Mouse (Mus musculus) lung, embryonic 14.5 days (tissue): ENCODE measurements around the gene Hexim2. TPM values are rescaled to one million over a fixed set of nuclear protein-coding genes. Genes with fewer than 3 reads are reported as not detected.

Experiments used
- ATAC-seq: fragments of 200-750 bp; cut with Nextera tagmentation; 2 replicates; pipeline ENCODE4 v1.8.0; 2017; ENCODE audit warnings: mild to moderate bottlenecking, moderate TSS enrichment, moderate library complexity; ENCODE audit not compliant: insufficient read depth
- DNase-seq: peaks from one replicate; pipeline ENCODE4 v3.0.0-alpha.2; 2015
- H3K27ac ChIP-seq: fragments of 300-500 bp; sonication (generic); 2 replicates; pipeline ENCODE4 v1.5.1; 2014; ENCODE audit warnings: low read depth, mild to moderate bottlenecking, moderate library complexity
- H3K27me3 ChIP-seq: fragments of 300-500 bp; sonication (generic); 2 replicates; pipeline ENCODE4 v1.6.1; 2014; ENCODE audit warnings: low read length, control low read depth; ENCODE audit not compliant: insufficient read depth
- H3K36me3 ChIP-seq: fragments of 300-500 bp; sonication (generic); 2 replicates; pipeline ENCODE4 v1.6.1; 2014; ENCODE audit warnings: control low read depth; ENCODE audit not compliant: insufficient read depth
- H3K4me1 ChIP-seq: fragments of 300-500 bp; sonication (generic); 2 replicates; pipeline ENCODE4 v1.6.1; 2014; ENCODE audit warnings: antibody characterized with exemption, control low read depth; ENCODE audit not compliant: insufficient read depth
- H3K4me2 ChIP-seq: fragments of 300-500 bp; sonication (generic); 2 replicates; pipeline ENCODE4 v1.6.1; 2014; ENCODE audit warnings: mild to moderate bottlenecking
- H3K4me3 ChIP-seq: fragments of 300-500 bp; sonication (generic); 2 replicates; pipeline ENCODE4 v1.5.1; 2014; ENCODE audit warnings: low read depth, low read length
- H3K9ac ChIP-seq: fragments of 300-500 bp; sonication (generic); 2 replicates; pipeline ENCODE4 v1.6.1; 2014
- H3K9me3 ChIP-seq: fragments of 300-500 bp; sonication (generic); 2 replicates; pipeline ENCODE4 v1.6.1; 2016; ENCODE audit warnings: low read depth, low read length, control low read depth
- CTCF ChIP-seq: IDR thresholded peaks from 2 replicates; pipeline ENCODE4 v1.5.1; 2016; ENCODE audit warnings: antibody characterized with exemption, low read depth
- WGBS: fragments of 180-500 bp; shearing (Covaris S2); extraction: QIAGEN DNeasy Blood & Tissue Kit; methylation state at CpG from one replicate; pipeline ENCODE4 v1.1.7; 2014; 5-methylcytosine and 5-hydroxymethylcytosine counted together
- polyA plus RNA-seq: library from polyadenylated mRNA; unstranded; fragments of >200 nt; fragmentation: Nextera tagmentation; extraction: Ambion mirVana; gene quantifications from 2 replicates; pipeline ENCODE4 v1.2.1, GENCODE M21; 2014

Hexim2 gene
- polyA plus RNA-seq, 1 experiment from 2014 or later: 9.3 TPM

DNA sequence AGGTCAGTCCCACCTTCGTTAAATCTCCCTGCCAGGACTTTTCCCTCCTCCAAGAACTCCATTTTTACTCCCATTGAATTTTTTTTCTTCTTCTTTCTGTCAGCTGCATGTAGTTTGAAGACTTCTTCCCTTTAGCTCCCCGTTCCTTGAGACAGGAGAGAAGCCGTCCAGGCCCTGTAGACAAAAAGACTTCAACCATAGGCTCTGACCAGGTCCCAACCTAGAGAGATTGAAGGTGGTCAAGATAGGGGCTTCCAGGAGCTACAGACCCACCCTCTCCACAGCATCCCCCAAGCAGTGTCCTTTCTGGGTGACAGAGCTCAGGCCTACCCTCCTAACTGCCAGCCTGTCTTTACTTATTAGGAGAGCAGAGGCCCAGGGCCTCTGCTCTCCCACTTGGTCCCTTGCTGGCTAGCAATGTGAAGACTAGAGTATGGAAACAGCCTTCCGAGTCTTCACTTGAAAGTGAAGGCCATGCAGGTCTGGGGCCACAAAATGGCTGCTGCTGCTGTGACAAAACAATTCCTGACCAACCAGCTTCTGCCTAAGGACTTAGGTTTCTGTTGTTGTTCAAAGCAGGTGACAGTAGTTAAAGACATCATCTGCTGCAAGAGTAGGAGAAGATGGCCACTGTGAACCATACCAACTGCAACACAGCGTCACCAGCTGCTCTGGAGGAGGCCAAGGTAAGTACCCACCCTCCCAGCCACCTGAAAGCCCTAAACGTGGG lies 1.4 kb downstream of the Hexim2 start:
- no peaks in the 10 kb centered on the region for H3K27me3 ChIP-seq
- WGBS: 49% methylated on average over 6 of the region's 6 CpGs
- peak overlapping the region; percentile 52 for H3K9ac ChIP-seq
- H3K4me2 ChIP-seq: peak overlapping the region; percentile 65
- H3K27ac ChIP-seq: peak overlapping the region; percentile 87
- H3K4me3 ChIP-seq: peak overlapping the region; percentile 33
- no peaks in the 10 kb centered on the region for H3K9me3 ChIP-seq
- peaks cover 15% of the 10 kb centered on the region for H3K4me1 ChIP-seq
- no peak for TF ChIP-seq CTCF
- H3K36me3 ChIP-seq: 0 out of 2 replicates have a peak, but pooled peaks cover 5% of the 10 kb centered on the region
- DNase-seq (no peak), ATAC-seq (peak; percentile 7; the same call in 1 of the 2 replicates)

DNA sequence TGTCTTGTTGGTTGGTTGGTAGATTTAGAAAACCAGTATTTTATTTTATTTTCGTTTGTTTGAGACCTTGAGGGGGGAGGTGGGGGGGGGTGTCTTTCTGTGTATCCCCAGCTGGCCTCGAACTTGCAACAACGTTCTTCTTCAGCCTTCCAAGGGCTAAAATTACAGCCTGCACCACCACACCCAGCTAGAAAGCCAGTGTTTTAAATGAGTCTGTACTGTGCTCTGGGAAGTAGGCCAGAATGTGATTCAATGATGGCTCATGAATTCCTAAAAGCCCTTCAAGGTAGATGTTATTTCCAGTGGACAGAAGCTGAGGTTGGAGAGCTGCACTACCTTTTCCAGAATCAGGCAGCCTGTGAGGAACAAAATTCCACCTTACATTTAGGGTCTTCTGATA lies 2.0 kb downstream of the Hexim2 start:
- no peak for ATAC-seq
- H3K27me3 ChIP-seq: no peaks in the 10 kb centered on the region
- no peak for DNase-seq
- H3K36me3 ChIP-seq: 0 out of 2 replicates have a peak, but pooled peaks cover 9% of the 10 kb centered on the region
- H3K9ac ChIP-seq: no peak overlapping the region
- no peaks in the 10 kb centered on the region for H3K9me3 ChIP-seq
- H3K4me1 ChIP-seq: peaks cover 15% of the 10 kb centered on the region
- H3K27ac ChIP-seq: no peak overlapping the region
- H3K4me3 ChIP-seq: no peak overlapping the region
- TF ChIP-seq CTCF: no peak
- 77% methylated on average over 3 of the region's 3 CpGs for WGBS
- H3K4me2 ChIP-seq: peak overlapping the region; percentile 65

DNA sequence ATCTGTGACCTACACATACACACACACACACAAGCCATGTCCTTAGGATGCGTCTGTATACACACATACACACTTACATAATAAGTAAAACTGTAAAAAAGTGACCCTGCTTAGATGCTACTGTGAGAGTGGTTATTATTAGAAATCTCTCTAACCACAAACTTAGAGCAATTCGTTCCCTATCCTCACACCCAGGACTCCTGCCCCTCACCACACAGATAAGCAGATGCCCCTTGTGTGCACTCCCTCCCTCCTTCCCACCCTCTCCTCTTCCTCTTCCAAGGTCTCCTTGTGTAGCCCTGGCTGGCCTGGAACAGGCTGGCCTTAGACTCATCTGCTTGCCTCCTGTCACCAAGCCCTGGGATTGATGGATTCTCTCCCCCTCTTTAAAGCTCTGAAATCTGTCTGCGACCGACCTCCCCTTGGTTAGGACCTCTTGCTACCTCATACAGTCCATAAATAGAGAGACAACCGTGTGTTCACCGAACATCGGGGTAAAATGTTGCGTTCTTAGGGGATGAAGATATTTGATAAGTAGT lies 3.9 kb downstream of the Hexim2 start:
- Histone ChIP-seq H3K36me3 (0 out of 2 replicates have a peak, but pooled peaks cover 11% of the 10 kb centered on the region), H3K27me3 (no peaks in the 10 kb centered on the region), H3K4me1 (peaks cover 15% of the 10 kb centered on the region), H3K27ac (no peak overlapping the region), H3K9ac (no peak overlapping the region), H3K4me3 (no peak overlapping the region), H3K9me3 (no peaks in the 10 kb centered on the region), H3K4me2 (no peak overlapping the region)
- DNase-seq (no peak), ATAC-seq (no peak)
- WGBS: 70% methylated on average over 8 of the region's 8 CpGs
- TF ChIP-seq CTCF: no peak

DNA sequence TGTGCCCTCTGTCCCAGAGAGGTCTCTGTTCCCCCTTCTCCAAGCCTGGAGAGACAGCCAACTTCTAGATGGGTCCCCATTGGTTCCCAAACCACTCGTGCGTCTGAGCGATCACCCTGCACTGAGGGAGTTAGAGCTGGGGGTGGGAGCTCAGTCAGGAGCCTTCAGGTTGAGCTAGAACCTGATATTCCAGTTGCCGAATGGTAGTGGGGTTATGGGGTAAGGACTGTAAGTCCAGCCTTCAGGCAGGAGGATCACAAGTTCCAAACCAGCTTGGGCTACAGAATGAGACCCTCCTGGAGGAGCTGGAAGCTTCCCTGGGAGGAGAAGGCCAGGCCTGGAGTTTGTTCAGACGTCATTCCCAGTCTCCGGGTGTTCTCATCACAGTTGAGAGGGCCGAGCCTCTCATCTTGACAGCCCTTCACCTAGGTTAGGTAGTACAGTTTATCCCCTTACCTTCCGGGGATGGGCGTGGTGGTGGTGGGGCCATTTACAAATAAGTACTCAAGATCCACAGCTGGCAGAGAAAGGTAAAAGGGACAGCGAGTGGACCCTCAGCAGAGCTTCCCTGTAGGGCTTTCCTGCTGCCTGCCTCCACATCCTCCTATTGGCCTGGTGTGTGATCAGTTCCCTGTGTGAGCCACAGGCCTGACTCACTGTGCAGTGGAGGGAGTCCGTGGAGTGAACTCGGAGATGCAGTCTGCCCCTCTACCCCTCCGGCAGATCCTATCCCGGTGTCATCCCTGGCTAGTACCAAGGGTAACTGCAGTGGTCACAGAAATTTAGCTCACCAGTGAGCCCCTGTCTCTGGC lies 7.9 kb downstream of the Hexim2 start:
- H3K9me3 ChIP-seq: no peaks in the 10 kb centered on the region
- WGBS: 73% methylated on average over 14 of the region's 14 CpGs
- no peak for DNase-seq
- H3K4me1 ChIP-seq: peaks cover 26% of the 10 kb centered on the region
- no peak for TF ChIP-seq CTCF
- H3K9ac ChIP-seq: peak overlapping the region; percentile 35; the same call in 1 of the 2 replicates
- H3K4me3 ChIP-seq: no peak overlapping the region
- peak; percentile 1; the same call in 1 of the 2 replicates for ATAC-seq
- no peak overlapping the region for H3K4me2 ChIP-seq
- H3K36me3 ChIP-seq: 0 out of 2 replicates have a peak, but pooled peaks cover 11% of the 10 kb centered on the region
- H3K27me3 ChIP-seq: no peaks in the 10 kb centered on the region
- peak overlapping the region; percentile 89 for H3K27ac ChIP-seq

DNA sequence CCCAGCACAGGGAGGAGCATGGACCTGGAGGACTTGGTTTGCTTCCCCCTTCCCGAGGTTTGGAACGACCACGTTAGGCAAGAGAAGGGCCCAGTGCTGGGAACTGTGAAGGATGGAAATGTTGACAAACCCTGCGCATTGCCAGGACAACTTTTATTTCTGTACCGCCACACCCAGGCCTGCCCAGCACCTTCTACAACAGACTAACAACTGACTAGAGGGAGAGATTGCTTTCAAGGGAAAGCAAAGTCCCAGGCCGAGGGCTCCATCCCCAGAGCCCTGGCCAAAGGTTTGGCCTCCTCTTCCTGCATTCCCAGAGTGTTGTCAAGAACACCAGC lies 8.5 kb downstream of the Hexim2 start:
- H3K4me1 ChIP-seq: peaks cover 26% of the 10 kb centered on the region
- ATAC-seq (peak; percentile 1; the same call in 1 of the 2 replicates), DNase-seq (no peak)
- H3K4me3 ChIP-seq: no peak overlapping the region
- WGBS: 49% methylated on average over 6 of the region's 6 CpGs
- no peak for TF ChIP-seq CTCF
- H3K27ac ChIP-seq: peak overlapping the region; percentile 89
- H3K9ac ChIP-seq: peak overlapping the region; percentile 35; the same call in 1 of the 2 replicates
- no peak overlapping the region for H3K4me2 ChIP-seq
- H3K27me3 ChIP-seq: no peaks in the 10 kb centered on the region
- H3K36me3 ChIP-seq: 0 out of 2 replicates have a peak, but pooled peaks cover 11% of the 10 kb centered on the region
- H3K9me3 ChIP-seq: no peaks in the 10 kb centered on the region

DNA sequence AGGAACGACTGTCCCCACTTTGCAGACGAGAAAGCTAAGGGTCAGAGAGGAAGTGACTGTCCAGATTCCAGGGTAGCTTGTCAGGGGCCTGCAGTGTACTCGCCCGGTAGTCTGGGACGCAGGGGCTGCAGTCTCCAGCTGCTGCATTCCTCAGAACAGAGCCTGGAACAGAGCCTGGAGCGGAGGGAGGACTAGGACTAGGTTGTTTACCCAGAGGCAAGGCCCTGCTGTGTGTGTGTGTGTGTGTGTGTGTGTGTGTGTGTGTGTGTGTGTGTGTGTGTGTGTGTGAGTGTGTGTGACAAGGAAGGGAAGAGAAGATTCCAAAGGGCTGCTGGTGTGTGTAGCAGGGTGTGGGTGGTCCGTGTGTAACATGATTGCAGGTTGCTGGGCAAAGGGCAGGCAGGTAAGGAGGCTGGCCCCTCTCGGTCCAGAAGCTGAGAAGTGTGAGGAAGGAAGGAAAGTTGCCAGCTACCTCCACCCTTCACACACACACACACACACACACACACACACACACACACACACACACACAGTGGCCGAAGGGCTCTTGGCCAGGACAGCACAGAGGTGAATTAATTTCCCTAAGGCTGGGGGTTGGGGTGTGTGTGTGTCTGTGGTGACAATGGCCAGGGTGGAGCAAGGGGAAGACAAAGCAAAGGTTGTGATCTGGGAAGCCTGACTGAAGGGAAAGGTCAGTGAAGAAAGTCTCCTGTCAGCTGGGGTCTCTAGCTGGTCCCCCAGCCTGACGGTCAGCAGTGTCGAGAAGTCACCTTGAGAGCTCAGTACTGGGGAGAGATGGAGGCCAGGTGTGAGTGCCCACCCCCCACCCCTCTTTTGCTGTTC lies 9.1 kb downstream of the Hexim2 start:
- Histone ChIP-seq H3K9ac (peak overlapping the region; percentile 35), H3K27me3 (no peaks in the 10 kb centered on the region), H3K4me3 (no peak overlapping the region), H3K4me1 (peaks cover 26% of the 10 kb centered on the region), H3K27ac (peak overlapping the region; percentile 89), H3K9me3 (no peaks in the 10 kb centered on the region), H3K4me2 (no peak overlapping the region), H3K36me3 (0 out of 2 replicates have a peak, but pooled peaks cover 11% of the 10 kb centered on the region)
- ATAC-seq (peak; percentile 76), DNase-seq (peak; percentile 82)
- 17% methylated on average over 11 of the region's 11 CpGs for WGBS
- no peak for TF ChIP-seq CTCF
